Mouse (Mus musculus) right cerebral cortex, postnatal 10 days (tissue): ENCODE results near the gene Pdlim5.
A peak's percentile ranks its signal among the peaks of the same experiment; 100 is the strongest.

ENCODE experiments used
- DNase-seq, 2 experiments: peaks; one replicate each; pipeline ENCODE4 v3.0.0; 2021; ENCODE audit warnings: low spot score in 2 of 2

Pdlim5 gene

GRCm38 (mm10) chr3:142339440-142340251, 55.9 kb downstream of the Pdlim5 start:
- DNase-seq, result no peak

- DNase-seq, result no peak
These were observed 57.4 kb downstream of the Pdlim5 start for GRCm38 (mm10) chr3:142338058-142338457.

GRCm38 (mm10) chr3:142334496-142334895, 61.0 kb downstream of the Pdlim5 start:
- no peak for DNase-seq

GRCm38 (mm10) chr3:142333458-142333857, 62.0 kb downstream of the Pdlim5 start:
- peak in 1 of 2 experiments; percentile 32 for DNase-seq

GRCm38 (mm10) chr3:142332716-142333115, 62.8 kb downstream of the Pdlim5 start:
- DNase-seq, result no peak

- DNase-seq, result no peak
These were observed 63.5 kb downstream of the Pdlim5 start for GRCm38 (mm10) chr3:142331872-142332554.

GRCm38 (mm10) chr3:142330425-142330824, 65.1 kb downstream of the Pdlim5 start:
- no peak for DNase-seq

- no peak for DNase-seq
These were observed 71.9 kb downstream of the Pdlim5 start for GRCm38 (mm10) chr3:142323592-142323991.

GRCm38 (mm10) chr3:142321930-142322329, 73.6 kb downstream of the Pdlim5 start:
- peak; percentile 47 to 62 for DNase-seq

- DNase-seq, result peak; percentile 85 to 89
These were observed 77.3 kb downstream of the Pdlim5 start for GRCm38 (mm10) chr3:142318147-142318546.

GRCm38 (mm10) chr3:142316138-142316740, 79.3 kb downstream of the Pdlim5 start:
- no peak for DNase-seq

GRCm38 (mm10) chr3:142311075-142311474, 84.4 kb downstream of the Pdlim5 start:
- DNase-seq, result peak; percentile 65 to 72

- DNase-seq, result peak; percentile 36 to 62
These were observed 85.0 kb downstream of the Pdlim5 start for GRCm38 (mm10) chr3:142310446-142310845.

- no peak for DNase-seq
These were observed 100.2 kb downstream of the Pdlim5 start for GRCm38 (mm10) chr3:142295287-142295676.

- DNase-seq, result peak; percentile 32 to 39
These were observed 100.7 kb downstream of the Pdlim5 start for GRCm38 (mm10) chr3:142294616-142295286.

- DNase-seq, result no peak
These were observed 101.9 kb downstream of the Pdlim5 start for GRCm38 (mm10) chr3:142293561-142293960.

- peak; percentile 82 to 83 for DNase-seq
These were observed 112.8 kb downstream of the Pdlim5 start for GRCm38 (mm10) chr3:142282706-142283105.

- no peak for DNase-seq
These were observed 113.8 kb downstream of the Pdlim5 start for GRCm38 (mm10) chr3:142281656-142282055.

GRCm38 (mm10) chr3:142281093-142281445, 114.4 kb downstream of the Pdlim5 start:
- no peak for DNase-seq

- DNase-seq, result no peak
These were observed 115.0 kb downstream of the Pdlim5 start for GRCm38 (mm10) chr3:142280366-142281092.

GRCm38 (mm10) chr3:142279011-142279410, 116.5 kb downstream of the Pdlim5 start:
- DNase-seq, result no peak
